Mouse (Mus musculus) heart, adult 2 months (tissue): Measurements from ENCODE around the gene Cnga2.

Source experiments
- CTCF ChIP-seq: fragments of 200-600 bp; IDR thresholded peaks from 2 replicates; pipeline ENCODE4 v1.8.1; 2022; ENCODE audit warnings: antibody characterized with exemption, mild to moderate bottlenecking, moderate library complexity
- EP300 ChIP-seq: fragments of 200-500 bp; IDR thresholded peaks from 2 replicates; pipeline ENCODE4 v1.6.1; 2011; ENCODE audit warnings: low read depth, low read length, control low read depth; ENCODE audit not compliant: insufficient read depth
- POLR2A ChIP-seq: fragments of 200-500 bp; IDR thresholded peaks from 2 replicates; pipeline ENCODE4 v1.6.1; 2011; ENCODE audit warnings: mild to moderate bottlenecking, low read depth, low read length, control low read depth; ENCODE audit not compliant: insufficient read depth

DNA sequence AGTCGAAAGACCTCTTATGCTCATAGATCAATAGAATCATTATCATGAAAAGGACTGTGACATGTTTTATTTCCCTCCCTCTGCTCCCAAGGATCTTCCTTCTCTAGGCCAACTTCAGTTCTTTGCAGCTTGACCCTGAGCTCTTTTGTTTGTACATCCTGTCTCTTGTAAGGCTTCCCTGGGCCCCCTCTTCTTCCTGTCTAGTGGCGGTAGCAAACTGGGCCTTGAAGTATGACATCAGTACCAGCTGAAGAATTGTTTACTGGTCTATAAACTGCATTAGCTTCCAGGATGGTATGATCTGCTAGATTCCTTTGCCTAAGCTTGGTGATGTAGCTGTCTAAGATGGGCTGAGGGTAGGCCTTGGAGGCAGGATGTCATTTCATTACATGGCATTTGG lies 10.3 kb upstream of the Cnga2 start:
- TF ChIP-seq POLR2A (no peak), CTCF (no peak), EP300 (no peak)
